Mouse (Mus musculus): ENCODE results near the gene Cep78. TPM values are rescaled to one million over a fixed set of nuclear protein-coding genes. Genes with fewer than 3 reads are reported as not detected.

Cep78 gene
- total RNA-seq, 2 experiments from 2014 or later: 9.2 to 11.3 TPM

DNA sequence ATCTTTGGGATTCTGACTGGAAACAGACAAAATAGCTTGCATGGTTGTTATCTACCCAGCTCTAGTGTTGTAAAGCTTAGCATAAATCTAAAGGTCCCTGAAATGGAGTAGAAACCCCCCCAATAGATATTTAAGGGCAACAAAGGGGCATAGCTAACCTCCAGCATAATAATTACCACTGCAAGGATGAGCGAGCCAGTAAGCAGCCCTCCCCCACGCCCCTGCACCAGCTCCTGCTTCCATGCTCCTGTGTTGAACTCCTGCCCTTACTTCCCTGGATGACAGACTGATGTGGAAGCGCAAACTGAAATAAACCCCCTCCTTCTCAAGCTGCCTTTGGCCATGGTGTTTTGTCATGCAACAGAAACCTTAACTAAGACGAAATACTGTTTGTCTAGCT lies 11.4 kb downstream of the Cep78 start:
- DNase-seq: no peak

DNA sequence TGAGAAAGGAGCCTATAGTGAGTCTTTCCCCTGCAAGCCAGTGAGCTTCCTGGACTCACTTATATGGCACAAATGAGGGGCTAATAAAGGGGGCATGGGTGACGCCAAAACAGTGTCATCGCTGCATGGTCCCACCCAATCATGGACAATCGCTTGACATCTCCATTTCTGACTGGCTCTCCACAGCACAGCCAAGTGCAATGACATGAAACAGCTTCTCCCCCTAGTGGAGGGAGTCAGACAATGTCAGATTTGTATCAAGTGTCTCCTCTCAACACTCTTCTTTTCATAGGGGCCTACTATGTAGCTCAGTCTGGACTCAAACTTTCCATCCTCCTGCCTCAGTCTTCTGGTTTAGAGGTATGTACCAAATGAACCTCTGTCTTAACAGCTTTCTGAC lies 19.7 kb downstream of the Cep78 start:
- DNase-seq: peak; percentile 36 to 52

DNA sequence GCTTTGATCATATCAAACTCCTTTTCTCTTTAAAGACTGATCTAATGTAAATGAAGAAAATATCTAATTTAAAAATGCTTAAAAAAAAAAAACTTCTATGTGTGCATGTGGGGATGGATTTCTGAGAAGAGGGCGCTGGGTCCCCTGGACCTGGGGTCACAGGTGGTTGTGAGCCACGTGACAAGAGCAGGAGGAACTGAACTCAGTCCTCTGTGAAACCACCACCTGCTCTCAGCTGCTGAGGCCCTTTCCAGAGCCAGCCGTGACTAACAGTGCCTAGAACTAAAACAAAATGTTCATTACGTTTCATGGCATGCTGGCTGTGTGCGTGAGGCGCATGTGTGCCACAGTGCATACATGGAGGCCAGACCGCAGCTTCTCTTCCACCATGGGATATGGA lies 20.3 kb downstream of the Cep78 start:
- DNase-seq: no peak

GRCm38 (mm10) chr19:15963011-15963695 lies 21.6 kb downstream of the Cep78 start:
- DNase-seq: peak; percentile 58 to 59

DNA sequence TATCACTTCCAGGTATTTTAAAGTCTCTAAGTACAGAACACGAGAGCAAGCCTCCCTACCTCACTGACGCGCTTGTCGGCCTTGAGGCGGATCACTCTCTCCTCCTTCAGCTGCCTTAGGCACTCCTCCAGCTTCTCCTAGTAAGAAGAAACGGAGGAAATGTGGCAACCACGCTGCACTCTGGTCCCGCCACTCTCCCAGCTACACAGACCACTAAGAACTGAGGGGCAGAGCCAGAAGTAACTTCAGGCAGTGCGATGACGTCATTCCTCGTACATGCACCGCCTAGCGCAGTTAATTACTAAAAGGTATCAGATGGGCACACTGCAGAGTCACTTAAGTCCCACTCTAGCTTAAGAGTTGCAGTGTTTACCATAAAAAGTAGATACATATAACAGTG lies 22.5 kb downstream of the Cep78 start:
- peak in 1 of 2 experiments; percentile 23 for DNase-seq

GRCm38 (mm10) chr19:15950225-15950624 lies 34.6 kb downstream of the Cep78 start:
- DNase-seq: no peak

GRCm38 (mm10) chr19:15948867-15949266 lies 35.9 kb downstream of the Cep78 start:
- DNase-seq: no peak

DNA sequence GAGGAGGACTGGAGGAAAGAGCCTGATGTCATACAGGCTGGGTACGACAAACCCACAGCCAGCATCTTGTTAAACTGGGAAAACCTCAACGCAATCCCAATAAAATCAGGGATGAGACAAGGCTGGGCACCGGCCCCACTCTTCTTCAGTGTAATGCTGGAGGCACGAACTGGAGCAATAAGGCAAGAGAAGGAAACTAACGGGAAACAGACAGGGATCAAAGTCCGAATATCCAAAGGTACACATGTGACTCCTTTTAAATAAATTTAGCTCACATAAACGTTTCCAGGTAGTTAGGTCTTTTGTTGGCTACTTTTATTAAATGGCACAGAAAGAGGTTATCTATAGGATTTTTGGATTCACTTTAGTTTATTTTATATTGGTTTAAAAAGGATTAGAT lies 36.4 kb downstream of the Cep78 start:
- no peak for DNase-seq

DNA sequence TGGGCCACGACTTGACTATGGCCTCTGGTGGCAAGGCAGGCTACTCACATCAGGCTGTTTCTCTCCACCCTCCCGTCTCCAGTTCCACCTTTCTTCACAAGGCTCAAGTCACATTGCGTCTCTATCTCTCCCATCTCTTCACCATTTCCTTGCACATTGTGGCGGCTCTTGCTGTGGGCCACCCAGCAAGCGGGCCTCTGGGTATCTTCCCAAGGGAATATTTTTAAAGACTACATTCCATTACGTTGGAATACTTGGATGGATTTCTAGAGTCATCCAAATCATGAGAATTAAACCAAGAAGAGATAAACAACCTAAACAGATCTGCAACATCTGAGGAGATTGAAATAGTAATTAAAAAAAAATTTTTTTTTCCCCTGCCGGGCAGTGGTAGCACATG lies 37.6 kb downstream of the Cep78 start, which contains the start of gene Psat1:
Gene Psat1 (minus strand): TSS at position 101 of the 400 bp plus-strand sequence.
- no peak for DNase-seq

GRCm38 (mm10) chr19:15946663-15947062 lies 38.1 kb downstream of the Cep78 start:
- peak; percentile 65 to 75 for DNase-seq

- no peak for DNase-seq
These were observed 41.7 kb downstream of the Cep78 start for GRCm38 (mm10) chr19:15943117-15943423.

DNA sequence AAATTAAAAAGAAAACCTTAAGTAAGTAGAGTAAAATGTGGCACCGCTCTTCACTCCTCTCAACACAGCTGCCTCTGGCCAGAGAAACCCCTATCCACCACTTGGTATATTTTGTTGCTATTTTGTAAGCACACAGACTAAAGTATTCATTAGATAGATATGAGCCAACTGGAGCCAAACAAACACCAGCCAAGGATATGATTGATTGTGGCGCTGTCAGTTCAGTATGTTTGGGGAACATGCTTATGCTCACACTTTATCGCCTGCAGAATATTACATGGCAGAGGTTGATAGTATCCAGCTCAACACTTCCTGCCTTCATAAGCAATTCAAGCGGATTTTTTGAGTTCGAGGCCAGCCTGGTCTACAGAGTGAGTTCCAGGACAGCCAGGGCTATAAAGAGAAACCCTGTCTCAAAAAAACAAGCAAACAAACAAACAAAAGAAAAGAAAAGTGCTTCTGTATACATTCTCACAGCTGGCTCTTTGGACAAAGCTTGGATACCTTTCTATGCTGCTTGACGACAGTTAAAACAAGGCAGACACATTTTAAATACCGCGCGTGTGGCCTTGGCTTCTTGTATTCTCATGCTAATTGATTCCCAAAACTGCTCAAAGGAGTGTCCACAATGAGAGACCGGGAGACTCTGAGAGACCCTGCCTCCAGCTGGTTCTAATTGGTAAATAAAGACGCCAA lies 42.2 kb downstream of the Cep78 start:
- DNase-seq: no peak

GRCm38 (mm10) chr19:15941399-15941798 lies 43.4 kb downstream of the Cep78 start:
- peak; percentile 55 for DNase-seq

DNA sequence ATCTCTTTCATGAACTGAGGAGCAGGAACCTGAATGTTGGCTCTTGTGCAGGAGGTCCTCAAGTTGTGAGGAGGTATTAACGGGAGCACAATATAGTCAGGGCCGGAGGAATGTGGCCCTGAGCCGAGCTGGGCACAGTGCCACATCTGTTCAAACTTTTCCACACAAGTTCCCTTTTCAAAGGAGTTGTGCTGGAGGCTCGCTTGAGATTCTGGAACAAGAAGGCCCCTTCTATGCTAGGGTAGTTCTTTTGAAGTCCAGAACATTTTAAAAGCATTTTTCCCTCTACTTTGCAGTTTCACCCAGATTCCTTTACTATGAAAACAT lies 59.1 kb downstream of the Cep78 start:
- DNase-seq: peak; percentile 87 to 89

DNA sequence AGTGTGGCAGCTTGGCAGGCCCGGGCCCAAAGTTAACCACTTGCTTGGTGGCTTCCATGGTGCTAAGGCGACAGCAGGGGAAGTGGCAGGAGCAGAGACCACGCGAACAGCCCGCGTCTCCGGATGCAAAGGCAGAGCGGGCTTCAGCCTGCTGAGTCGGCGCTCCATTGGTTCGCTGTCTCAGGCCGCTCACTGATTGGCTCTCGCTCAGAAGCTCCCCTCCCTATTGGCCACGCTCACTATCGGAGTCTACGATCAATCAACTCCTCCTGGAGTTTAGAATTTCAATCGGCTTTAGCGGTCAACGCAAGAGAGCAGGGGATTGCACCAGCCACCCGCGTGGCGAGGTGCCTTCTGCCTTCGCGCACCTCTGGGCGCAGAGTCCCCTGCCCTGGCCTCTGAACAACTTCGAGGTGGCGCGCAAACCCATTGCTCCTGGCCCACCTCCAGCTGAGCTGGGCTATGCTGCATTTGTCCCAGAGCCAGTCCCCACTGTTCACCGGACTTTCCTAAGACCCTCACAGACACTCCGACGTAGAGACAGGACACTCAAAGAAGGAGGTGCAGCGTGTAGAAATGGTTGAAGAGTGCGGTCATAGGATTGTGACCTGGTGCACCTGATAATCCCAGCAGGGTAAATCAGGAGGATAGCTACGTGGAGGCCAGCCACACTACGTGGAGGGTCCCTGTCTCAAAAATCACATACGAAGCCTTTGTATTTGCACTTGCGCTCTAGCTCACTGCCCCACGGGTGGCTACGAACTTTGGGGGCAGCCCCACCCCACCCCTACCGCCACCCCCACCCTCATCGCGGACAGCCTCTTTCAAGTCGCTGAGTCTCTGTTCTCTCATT lies 59.7 kb downstream of the Cep78 start:
- DNase-seq: peak; percentile 93

DNA sequence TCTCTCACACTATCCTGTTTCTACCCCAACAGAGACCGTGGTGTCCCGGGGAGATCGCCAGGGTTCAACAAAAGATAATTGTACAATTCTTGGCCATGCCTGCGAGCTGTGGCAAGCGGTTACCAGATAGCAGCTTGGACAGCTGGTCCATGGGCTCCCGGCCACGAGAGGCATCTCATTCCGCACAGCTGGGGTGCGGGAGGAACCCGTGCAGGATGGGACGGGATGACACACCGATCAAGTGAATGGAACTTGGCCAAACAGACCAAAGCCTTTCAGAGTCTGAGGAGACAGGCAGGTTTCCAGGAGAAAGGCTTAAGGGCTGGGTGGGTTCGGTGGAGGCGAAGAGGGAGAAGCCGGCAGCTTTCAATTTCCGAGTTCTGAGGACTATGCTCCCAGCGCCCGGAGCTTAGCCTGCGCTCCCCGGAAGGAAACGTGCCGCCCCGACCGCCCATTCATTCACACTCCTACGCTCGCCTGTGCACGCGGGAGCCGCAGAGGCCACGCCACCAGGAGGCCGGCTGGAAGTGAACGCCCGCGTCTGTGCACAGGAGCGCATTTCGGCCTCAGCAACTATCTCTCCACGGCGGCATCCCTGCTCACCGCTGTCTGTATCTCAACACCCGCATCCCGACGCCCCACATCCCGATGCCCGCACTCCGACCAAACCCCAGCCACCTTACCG lies 60.5 kb downstream of the Cep78 start:
- DNase-seq: peak; percentile 60 to 71

DNA sequence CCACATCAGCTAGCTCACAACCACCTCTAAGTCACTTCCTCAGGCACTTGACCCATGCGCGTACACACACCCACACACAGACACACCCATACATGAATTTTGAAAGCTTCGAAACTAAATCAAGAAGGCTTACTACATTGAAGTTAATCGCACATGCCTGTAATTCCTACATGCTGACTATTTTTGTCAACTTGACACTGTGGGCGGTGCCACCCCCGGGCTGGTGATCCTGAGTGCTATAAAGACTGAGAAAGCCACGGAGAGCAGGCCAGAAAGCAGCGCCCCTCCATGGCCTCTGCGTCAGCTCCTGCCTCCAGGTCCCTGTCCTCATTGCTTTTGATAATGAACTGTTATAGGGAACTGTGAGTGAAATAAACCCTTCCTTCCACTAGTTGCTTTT lies 61.4 kb downstream of the Cep78 start:
- DNase-seq: peak; percentile 57 to 67

- DNase-seq: no peak
These were observed 65.5 kb downstream of the Cep78 start for GRCm38 (mm10) chr19:15919336-15919735.

GRCm38 (mm10) chr19:15918111-15918510 lies 66.7 kb downstream of the Cep78 start:
- DNase-seq: no peak

GRCm38 (mm10) chr19:15913249-15913997 lies 71.4 kb downstream of the Cep78 start:
- DNase-seq: no peak

GRCm38 (mm10) chr19:15911441-15911840 lies 73.3 kb downstream of the Cep78 start:
- DNase-seq: no peak

DNA sequence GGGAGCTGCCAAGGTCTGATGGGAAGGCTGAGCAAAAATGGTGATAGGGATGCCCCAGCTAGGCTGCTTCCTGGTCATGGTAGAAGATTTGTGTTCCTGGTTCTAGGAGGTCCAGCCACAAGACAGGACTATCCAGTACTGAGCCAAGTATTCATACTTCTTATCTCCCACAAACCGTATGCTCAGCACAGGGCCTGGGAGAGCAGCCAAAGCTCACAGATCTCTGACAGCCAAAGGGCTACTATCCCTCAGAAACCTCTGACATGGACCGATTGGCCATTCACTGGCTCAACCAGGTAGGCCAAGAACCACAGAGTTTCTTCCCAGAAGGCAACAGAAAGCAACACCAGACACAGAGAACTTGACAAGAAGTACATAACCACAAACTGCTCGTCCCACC lies 73.8 kb downstream of the Cep78 start:
- DNase-seq: peak in 1 of 2 experiments; percentile 16
